In genomic region chr8:117251086-117251681, GRCm38 (mm10) we compare ENCODE assay signal across 13 mouse cellular contexts.
"Had no signal": no experiment of that assay in that cellular context is flagged by ENCODE, and none has a peak within 500 bp of the region (broad histone marks: within the 10 kb centered on the region; RNA-seq: fewer than 3 reads in every experiment).

No protein-coding gene starts in this region.

- H3K4me3 ChIP-seq: midbrain, embryonic 13.5 days; midbrain, embryonic 15.5 days; neural tube, embryonic 12.5 days; stomach, embryonic 15.5 days had no signal

- DNase-seq: lung, adult 18-20 months; lung, embryonic 14.5 days; lung, postnatal 10 days; lung, postnatal 4 days; right cerebral cortex, postnatal 14 days; thymus, adult 2 months; thymus, postnatal 25 days; thymus, postnatal 4 days had no signal

- ATAC-seq: midbrain, embryonic 13.5 days; midbrain, embryonic 15.5 days had no signal

- H3K27ac ChIP-seq: midbrain, embryonic 13.5 days; midbrain, embryonic 15.5 days; neural tube, embryonic 12.5 days; stomach, embryonic 15.5 days; stomach, postnatal 0 days had no signal

- H3K4me1 ChIP-seq: midbrain, embryonic 15.5 days had no signal

- H3K36me3 ChIP-seq: midbrain, embryonic 13.5 days; midbrain, embryonic 15.5 days; neural tube, embryonic 12.5 days; stomach, embryonic 15.5 days had no signal

- H3K4me2 ChIP-seq: lung, embryonic 14.5 days; midbrain, embryonic 13.5 days; midbrain, embryonic 15.5 days; neural tube, embryonic 12.5 days; stomach, embryonic 15.5 days had no signal

- H3K9ac ChIP-seq: lung, embryonic 14.5 days; midbrain, embryonic 13.5 days; midbrain, embryonic 15.5 days; neural tube, embryonic 12.5 days; stomach, embryonic 15.5 days had no signal

- H3K27me3 ChIP-seq: midbrain, embryonic 13.5 days; midbrain, embryonic 15.5 days; neural tube, embryonic 12.5 days; stomach, embryonic 15.5 days had no signal

- H3K9me3 ChIP-seq: midbrain, embryonic 13.5 days; midbrain, embryonic 15.5 days; neural tube, embryonic 12.5 days; stomach, embryonic 15.5 days had no signal
